Mouse (Mus musculus): ENCODE measurements around the gene Atp11b.

Gene Atp11b

GRCm38 (mm10) chr3:35753825-35754767 is at the start of gene Atp11b:
Gene Atp11b, plus strand, starts transcription at chr3:35754106.
- peak; percentile 75 for DNase-seq (ENCODE audit: low spot score)

- DNase-seq (ENCODE audit: low spot score) = no peak
Measured at GRCm38 (mm10) chr3:35704328-35704613, 49.6 kb upstream of the Atp11b start.

- no peak for DNase-seq (ENCODE audit: low spot score)
Measured at GRCm38 (mm10) chr3:35719531-35720205, 34.2 kb upstream of the Atp11b start.

GRCm38 (mm10) chr3:35720801-35721200 is 33.1 kb upstream of the Atp11b start:
- no peak for DNase-seq (ENCODE audit: low spot score)

- DNase-seq (ENCODE audit: low spot score) = no peak
Measured at GRCm38 (mm10) chr3:35721818-35722446, 32.0 kb upstream of the Atp11b start.

DNA sequence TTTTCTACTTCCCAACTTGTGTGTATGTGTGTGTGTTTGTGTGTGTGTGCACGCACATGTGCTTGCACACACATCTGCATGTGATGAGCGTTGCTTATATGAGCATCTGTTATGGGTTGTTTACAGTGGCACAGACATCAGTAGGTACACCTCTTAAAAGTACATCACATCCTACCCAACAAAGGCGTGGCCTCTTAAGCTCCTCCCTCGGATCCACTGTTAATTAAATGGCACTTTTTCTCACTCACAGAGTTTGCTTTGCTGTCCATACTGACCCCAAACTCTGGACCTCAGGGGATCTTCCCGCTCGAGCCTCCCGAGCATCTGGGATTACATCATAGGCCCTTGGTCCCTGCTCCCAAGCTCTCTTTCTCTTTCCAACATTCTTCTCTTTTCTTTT is 31.1 kb upstream of the Atp11b start:
- DNase-seq (ENCODE audit: low spot score) = no peak

GRCm38 (mm10) chr3:35723586-35724322 is 30.2 kb upstream of the Atp11b start:
- DNase-seq (ENCODE audit: low spot score) = no peak

- no peak for DNase-seq (ENCODE audit: low spot score)
Measured at GRCm38 (mm10) chr3:35725096-35725495, 28.8 kb upstream of the Atp11b start.

DNA sequence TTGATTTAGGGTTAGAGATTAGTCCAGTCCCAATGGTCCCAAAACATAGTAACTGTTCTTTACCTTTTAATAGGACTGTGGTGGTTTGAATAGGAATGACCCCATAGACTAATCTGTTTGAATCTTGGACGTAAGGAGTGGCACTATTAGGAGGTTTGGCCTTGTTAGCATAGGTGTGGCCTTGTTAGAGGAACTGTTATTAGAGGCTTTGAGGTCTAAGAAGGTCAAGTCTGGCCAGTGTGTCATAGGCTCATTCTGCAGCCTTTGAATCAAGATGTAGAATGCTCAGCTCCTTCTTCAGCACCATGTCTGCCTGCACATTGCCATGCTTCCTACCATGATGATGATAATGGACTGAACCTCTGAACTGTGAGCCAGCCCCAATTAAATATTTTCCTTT is 27.0 kb upstream of the Atp11b start:
- no peak for DNase-seq (ENCODE audit: low spot score)

DNA sequence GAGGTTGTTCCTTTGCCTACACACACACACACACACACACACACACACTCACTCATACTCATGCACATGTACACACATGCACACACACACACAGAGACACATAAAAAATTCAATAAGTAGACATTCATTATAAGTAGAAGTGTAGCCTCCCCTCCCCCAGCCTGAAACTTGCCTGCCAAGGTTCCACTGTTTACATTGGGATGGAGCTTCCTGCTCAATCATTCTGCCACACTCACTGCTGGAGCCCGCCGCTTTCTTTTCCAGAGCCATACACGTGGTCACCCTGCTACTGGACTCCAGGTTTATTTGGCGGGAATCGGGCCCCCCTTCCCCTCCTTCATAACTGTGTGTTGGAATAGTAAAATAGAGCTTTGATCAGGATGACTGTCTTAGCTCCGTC is 24.4 kb upstream of the Atp11b start:
- no peak for DNase-seq (ENCODE audit: low spot score)

- DNase-seq (ENCODE audit: low spot score) = no peak
Measured at GRCm38 (mm10) chr3:35731981-35732777, 21.7 kb upstream of the Atp11b start.

- no peak for DNase-seq (ENCODE audit: low spot score)
Measured at GRCm38 (mm10) chr3:35732778-35733147, 21.1 kb upstream of the Atp11b start.

- no peak for DNase-seq (ENCODE audit: low spot score)
Measured at GRCm38 (mm10) chr3:35734509-35734908, 19.4 kb upstream of the Atp11b start.

DNA sequence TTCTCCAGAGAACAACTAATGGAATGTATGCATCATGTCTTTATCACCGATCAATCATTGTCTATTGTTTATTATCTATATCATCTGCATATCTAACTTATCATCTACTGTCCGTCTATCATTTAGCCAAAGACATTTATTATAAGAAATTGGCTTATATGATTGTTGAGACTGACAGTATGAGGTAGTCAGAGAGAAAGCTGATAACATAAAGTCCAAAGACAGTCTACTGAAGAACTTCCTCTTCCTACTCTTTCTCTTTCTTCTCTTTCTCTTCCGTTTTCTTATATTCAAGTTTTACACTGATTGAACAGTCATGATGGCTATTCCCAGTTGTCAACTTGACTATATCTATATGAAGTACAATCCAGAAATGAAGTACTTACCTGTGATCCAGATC is 15.8 kb upstream of the Atp11b start:
- no peak for DNase-seq (ENCODE audit: low spot score)

DNA sequence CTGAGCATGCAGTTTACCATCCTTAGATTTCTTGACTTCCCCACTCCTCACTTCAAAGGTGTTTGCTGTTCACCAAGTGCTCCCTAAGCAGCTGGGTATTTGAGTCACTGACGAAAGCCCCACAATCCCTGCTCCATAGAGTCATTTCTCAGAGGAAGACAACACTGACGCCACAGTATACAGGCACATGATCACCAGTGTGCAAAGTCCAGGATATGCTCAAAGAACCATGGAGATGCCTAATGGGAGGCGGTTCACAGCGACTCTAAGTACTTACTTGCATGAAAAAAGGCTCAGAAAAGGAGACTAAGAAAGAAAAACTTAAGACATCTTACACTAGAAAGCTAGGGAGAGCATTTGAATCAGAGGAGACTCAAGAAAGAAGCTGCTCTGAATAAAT is 8.9 kb upstream of the Atp11b start:
- no peak for DNase-seq (ENCODE audit: low spot score)

- DNase-seq (ENCODE audit: low spot score) = no peak
Measured at GRCm38 (mm10) chr3:35746840-35747456, 7.0 kb upstream of the Atp11b start.

GRCm38 (mm10) chr3:35750286-35750685 is 3.6 kb upstream of the Atp11b start:
- no peak for DNase-seq (ENCODE audit: low spot score)

DNA sequence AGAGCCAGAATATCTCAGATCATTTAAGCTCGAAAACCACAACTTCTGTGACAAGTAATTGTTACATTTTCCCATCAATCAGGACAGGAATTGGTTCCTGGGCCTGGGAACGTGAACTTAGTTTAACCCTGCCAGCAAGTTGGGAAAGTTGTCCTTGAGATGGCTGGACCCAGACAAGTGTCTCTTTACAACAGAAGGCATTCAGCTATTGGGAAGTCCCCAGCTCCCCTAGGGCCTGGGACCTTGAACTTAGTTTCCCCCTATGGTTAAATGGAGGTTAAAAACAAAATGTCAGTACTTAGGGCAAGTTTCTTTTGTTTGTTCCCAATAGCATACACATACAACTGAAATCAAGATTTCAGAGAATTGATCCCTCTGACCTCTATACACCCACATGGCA is 2.2 kb upstream of the Atp11b start:
- DNase-seq (ENCODE audit: low spot score) = no peak

DNA sequence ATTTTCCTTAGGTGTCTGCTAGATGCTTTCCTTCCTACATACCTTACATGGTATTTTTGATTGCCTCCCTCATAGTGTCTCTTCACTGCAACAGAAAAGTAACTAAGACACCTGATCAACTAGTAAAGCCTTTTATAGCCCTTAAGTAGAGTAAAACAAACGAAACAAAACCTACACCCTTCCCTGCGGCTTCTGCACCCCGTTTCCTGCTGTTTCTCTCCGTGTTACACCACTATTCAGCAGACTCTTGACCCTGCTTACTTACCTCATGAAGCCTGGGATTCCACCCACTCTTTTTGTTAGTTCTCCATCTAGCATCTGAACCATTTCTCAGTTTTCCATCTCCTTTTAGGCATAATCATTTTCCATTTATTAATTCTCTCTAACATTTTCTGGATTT is 8.8 kb downstream of the Atp11b start:
- no peak for DNase-seq (ENCODE audit: low spot score)

DNA sequence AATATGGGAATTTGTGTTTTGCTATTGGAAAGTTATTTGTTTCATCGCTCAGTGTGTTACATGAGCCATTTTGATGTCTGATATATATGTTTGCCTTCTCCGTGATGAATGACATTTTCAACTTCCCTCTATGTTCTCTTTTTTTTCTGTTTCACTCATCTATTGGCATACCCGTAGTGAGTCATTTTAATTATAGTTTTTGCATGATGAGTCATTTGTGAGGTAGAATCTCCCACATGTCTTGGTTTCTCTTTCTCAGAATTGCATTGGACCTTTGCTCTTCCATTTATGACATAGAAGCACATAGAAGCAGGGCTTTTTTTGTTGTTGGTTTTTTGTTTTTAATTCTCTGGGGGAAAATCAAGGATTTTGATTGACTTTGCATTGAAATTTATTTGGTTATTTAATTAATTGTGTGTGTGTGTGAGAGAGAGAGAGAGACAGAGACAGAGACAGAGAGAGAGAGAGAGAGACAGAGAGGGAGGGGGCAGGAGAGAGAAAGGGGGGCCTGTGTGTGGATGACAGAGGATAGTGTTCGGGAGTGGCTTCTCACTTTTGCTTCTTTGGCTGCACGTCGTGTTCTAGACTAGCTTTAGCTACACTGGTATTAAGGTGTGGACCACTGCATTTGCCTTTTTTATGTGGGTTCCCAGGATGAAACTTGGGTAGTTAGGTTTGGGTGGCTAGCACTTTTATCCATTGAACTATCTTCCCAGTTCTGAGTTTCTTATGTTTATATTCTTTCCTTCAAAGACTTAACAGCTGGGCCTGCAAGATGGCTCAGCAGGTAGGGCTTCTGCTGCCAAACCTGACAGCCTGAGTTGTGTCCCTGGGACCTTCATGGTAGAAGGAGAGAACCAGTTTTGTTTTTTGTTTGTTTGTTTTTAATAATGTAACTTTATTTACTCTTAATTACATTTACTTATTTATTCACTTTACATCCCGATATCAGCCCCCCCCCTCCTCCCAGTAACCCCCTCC is 11.0 kb downstream of the Atp11b start:
- DNase-seq (ENCODE audit: low spot score) = no peak

All from ovary, adult 18-20 months (tissue).